Mouse (Mus musculus): Measurements from ENCODE around the gene Aagab.

Gene Aagab

GRCm38 (mm10) chr9:63647581-63648519, 45.4 kb downstream of the Aagab start:
- DNase-seq (ENCODE audit: low read depth, low spot score) = no peak

GRCm38 (mm10) chr9:63648520-63648918, 46.1 kb downstream of the Aagab start:
- no peak for DNase-seq (ENCODE audit: low read depth, low spot score)

GRCm38 (mm10) chr9:63649841-63650545, 47.5 kb downstream of the Aagab start:
- peak; percentile 67 for DNase-seq (ENCODE audit: low read depth, low spot score)

GRCm38 (mm10) chr9:63650905-63651304, 48.4 kb downstream of the Aagab start:
- DNase-seq (ENCODE audit: low read depth, low spot score) = no peak

GRCm38 (mm10) chr9:63651594-63651993, 49.1 kb downstream of the Aagab start:
- DNase-seq (ENCODE audit: low read depth, low spot score) = no peak

GRCm38 (mm10) chr9:63653666-63654065, 51.2 kb downstream of the Aagab start:
- no peak for DNase-seq (ENCODE audit: low read depth, low spot score)

- no peak for DNase-seq (ENCODE audit: low read depth, low spot score)
Observed at GRCm38 (mm10) chr9:63654575-63654974, 52.1 kb downstream of the Aagab start.

- no peak for DNase-seq (ENCODE audit: low read depth, low spot score)
Observed at GRCm38 (mm10) chr9:63655092-63655491, 52.6 kb downstream of the Aagab start.

- no peak for DNase-seq (ENCODE audit: low read depth, low spot score)
Observed at GRCm38 (mm10) chr9:63657167-63657566, 54.7 kb downstream of the Aagab start.

- DNase-seq (ENCODE audit: low read depth, low spot score) = no peak
Observed at GRCm38 (mm10) chr9:63658436-63658835, 56.0 kb downstream of the Aagab start.

- no peak for DNase-seq (ENCODE audit: low read depth, low spot score)
Observed at GRCm38 (mm10) chr9:63658970-63659371, 56.5 kb downstream of the Aagab start.

GRCm38 (mm10) chr9:63660061-63660460, 57.6 kb downstream of the Aagab start:
- DNase-seq (ENCODE audit: low read depth, low spot score) = no peak

- DNase-seq (ENCODE audit: low read depth, low spot score) = no peak
Observed at GRCm38 (mm10) chr9:63660691-63661090, 58.2 kb downstream of the Aagab start.

- DNase-seq (ENCODE audit: low read depth, low spot score) = no peak
Observed at GRCm38 (mm10) chr9:63662759-63663158, 60.3 kb downstream of the Aagab start.

GRCm38 (mm10) chr9:63663222-63663621, 60.8 kb downstream of the Aagab start:
- DNase-seq (ENCODE audit: low read depth, low spot score) = no peak

GRCm38 (mm10) chr9:63664300-63664745, 61.9 kb downstream of the Aagab start:
- DNase-seq (ENCODE audit: low read depth, low spot score) = no peak

GRCm38 (mm10) chr9:63664792-63665646, 62.6 kb downstream of the Aagab start:
- no peak for DNase-seq (ENCODE audit: low read depth, low spot score)

- no peak for DNase-seq (ENCODE audit: low read depth, low spot score)
Observed at GRCm38 (mm10) chr9:63666612-63667372, 64.3 kb downstream of the Aagab start.

- DNase-seq (ENCODE audit: low read depth, low spot score) = no peak
Observed at GRCm38 (mm10) chr9:63667373-63667724, 64.9 kb downstream of the Aagab start.

- no peak for DNase-seq (ENCODE audit: low read depth, low spot score)
Observed at GRCm38 (mm10) chr9:63668621-63669020, 66.2 kb downstream of the Aagab start.

GRCm38 (mm10) chr9:63669816-63670215, 67.4 kb downstream of the Aagab start:
- no peak for DNase-seq (ENCODE audit: low read depth, low spot score)

Data from CD4-positive, CD25-positive, alpha-beta regulatory T cell, adult 2 months (primary cell).